Mouse (Mus musculus): ENCODE results near the gene Gm17087. TPM values are rescaled to one million over a fixed set of nuclear protein-coding genes. Genes with fewer than 3 reads are reported as not detected.
A peak's percentile ranks its signal among the peaks of the same experiment; 100 is the strongest.

The Gm17087 gene
- not detected in 2 replicates for polyA plus RNA-seq (2014; fragmentation: Nextera tagmentation; extraction: Ambion mirVana)

DNA sequence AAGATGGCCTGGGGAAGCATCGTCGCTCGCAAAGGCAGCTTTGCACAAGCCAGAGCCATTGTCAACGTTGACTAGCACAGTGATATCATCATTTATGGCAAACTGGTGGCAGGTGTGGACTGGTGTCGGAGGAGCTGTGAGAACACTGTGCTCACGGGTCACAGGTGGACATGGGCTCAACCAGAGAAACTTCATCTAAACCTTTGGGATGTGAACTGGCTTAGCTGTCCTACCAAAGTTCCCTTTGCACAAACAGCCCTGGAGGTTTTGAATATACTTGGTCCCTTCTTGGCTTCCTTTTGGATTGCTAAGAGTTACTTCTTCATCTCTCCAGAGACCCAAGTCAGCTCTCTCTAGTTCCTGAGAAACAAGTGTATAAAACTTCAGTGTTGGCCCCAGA lies at the start of gene Gm17087:
TSS of gene Gm17087 (minus strand) at position 101 of the 400 bp plus-strand sequence.
- Histone ChIP-seq H3K4me1 (replicated peaks; ENCODE audit: control insufficient read depth, insufficient read depth, low read length) (no peaks in the 10 kb centered on the region), H3K9me3 (ENCODE audit: control insufficient read depth, low read length) (no peaks in the 10 kb centered on the region), H3K27me3 (ENCODE audit: control insufficient read depth, insufficient read depth, low read length) (no peaks in the 10 kb centered on the region), H3K36me3 (ENCODE audit: control insufficient read depth, insufficient read depth, low read length) (no peaks in the 10 kb centered on the region), H3K4me3 (ENCODE audit: low read depth, low read length) (no peak within 1 kb of the TSS), H3K27ac (ENCODE audit: low read depth, low read length) (no peak within 1 kb of the TSS), H3K4me2 (replicated peaks; ENCODE audit: low read depth, low read length) (no peak within 1 kb of the TSS), H3K9ac (ENCODE audit: low read depth, low read length) (no peak within 1 kb of the TSS)
- 91% methylated on average over 6 of the region's 6 CpGs for WGBS
- DNase-seq (ENCODE audit: low spot score) (no peak), ATAC-seq (ENCODE audit: low FRiP score) (no peak)

DNA sequence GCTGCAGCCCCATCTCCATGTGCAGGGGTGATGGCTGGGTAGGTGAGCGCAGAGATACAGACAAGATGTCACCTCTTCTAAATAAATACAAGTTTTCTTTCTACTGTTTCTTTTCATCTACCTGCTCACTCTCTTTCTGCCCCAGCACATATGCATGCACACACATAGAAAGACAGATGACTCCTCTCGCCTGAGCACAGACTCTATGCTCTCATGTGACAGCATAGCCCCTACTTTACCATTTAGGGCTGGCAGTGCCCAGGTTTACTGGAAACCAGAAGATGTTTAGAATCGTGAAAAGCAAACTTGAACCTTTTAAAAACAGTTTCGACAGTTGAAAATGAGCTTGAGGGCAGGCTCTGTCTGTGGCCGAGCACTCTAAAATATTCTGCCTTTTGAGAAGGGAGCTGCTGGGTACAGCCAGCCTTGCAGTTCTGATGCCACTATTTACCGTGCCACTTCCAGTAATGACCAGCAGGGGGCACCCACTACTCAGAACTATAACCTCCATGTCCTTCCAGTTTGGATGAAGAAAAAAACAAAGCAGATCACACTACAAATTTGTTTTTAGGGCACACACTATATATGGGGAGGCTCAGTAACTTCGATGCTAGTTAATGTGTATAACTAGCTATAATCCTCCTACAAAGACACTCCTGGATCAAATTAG lies 47.3 kb upstream of the Gm17087 start:
- H3K9ac ChIP-seq (ENCODE audit: low read depth, low read length): no peak overlapping the region
- H3K4me3 ChIP-seq (ENCODE audit: low read depth, low read length): no peak overlapping the region
- H3K27ac ChIP-seq (ENCODE audit: low read depth, low read length): no peak overlapping the region
- WGBS: 34% methylated on average over 7 of the region's 7 CpGs
- ATAC-seq (ENCODE audit: low FRiP score) (no peak), DNase-seq (ENCODE audit: low spot score) (peak; percentile 92)
- no peak overlapping the region for H3K4me2 ChIP-seq (replicated peaks; ENCODE audit: low read depth, low read length)
- H3K27me3 ChIP-seq (ENCODE audit: control insufficient read depth, insufficient read depth, low read length): no peaks in the 10 kb centered on the region
- no peaks in the 10 kb centered on the region for H3K4me1 ChIP-seq (replicated peaks; ENCODE audit: control insufficient read depth, insufficient read depth, low read length)
- no peaks in the 10 kb centered on the region for H3K36me3 ChIP-seq (ENCODE audit: control insufficient read depth, insufficient read depth, low read length)
- H3K9me3 ChIP-seq (ENCODE audit: control insufficient read depth, low read length): no peaks in the 10 kb centered on the region

DNA sequence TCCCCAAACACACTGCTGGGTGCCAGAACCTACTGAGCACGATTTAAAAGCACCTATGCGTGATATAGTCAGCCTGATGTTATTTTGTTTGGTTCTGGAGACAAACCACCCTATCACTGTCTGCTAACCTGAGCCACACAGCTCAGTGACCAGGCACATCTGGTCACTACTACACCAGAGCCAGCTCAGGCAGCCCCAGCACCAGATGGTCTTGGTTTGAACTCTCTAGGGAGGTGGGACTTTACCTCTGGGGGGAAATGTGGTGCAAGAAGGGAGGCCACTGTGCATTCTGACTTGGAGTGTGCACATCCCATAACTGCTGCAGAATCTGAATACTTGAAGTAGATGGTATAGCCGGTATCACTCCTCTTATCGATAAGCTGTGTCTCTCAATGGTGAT lies 45.2 kb upstream of the Gm17087 start:
- no peak for ATAC-seq (ENCODE audit: low FRiP score)
- Histone ChIP-seq H3K27ac (ENCODE audit: low read depth, low read length) (no peak overlapping the region), H3K36me3 (ENCODE audit: control insufficient read depth, insufficient read depth, low read length) (no peaks in the 10 kb centered on the region), H3K4me1 (replicated peaks; ENCODE audit: control insufficient read depth, insufficient read depth, low read length) (no peaks in the 10 kb centered on the region), H3K4me2 (replicated peaks; ENCODE audit: low read depth, low read length) (no peak overlapping the region), H3K9ac (ENCODE audit: low read depth, low read length) (no peak overlapping the region), H3K27me3 (ENCODE audit: control insufficient read depth, insufficient read depth, low read length) (no peaks in the 10 kb centered on the region), H3K4me3 (ENCODE audit: low read depth, low read length) (no peak overlapping the region), H3K9me3 (ENCODE audit: control insufficient read depth, low read length) (no peaks in the 10 kb centered on the region)
- no peak for DNase-seq (ENCODE audit: low spot score)
- WGBS: 81% methylated on average over 4 of the region's 4 CpGs

DNA sequence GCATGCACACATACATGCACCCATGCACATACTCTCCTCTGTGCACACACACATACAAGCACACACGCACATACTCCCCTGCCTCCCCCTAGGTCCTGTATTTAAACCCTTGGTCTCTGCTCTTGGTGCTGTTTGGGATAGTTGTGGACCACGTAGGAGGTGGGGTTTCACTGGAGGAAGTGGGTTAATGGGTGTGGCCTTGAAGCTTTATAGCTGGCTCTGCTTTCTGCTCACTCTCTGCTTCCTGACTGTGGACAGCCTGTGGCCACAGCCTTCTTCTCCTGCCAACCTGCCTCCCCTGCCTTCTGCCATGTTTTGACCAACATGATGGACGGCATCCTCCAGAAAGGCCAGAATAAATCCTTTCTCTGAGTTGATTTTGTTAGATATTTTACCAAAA lies 39.9 kb upstream of the Gm17087 start:
- no peak overlapping the region for H3K4me2 ChIP-seq (replicated peaks; ENCODE audit: low read depth, low read length)
- no peak for ATAC-seq (ENCODE audit: low FRiP score)
- H3K4me3 ChIP-seq (ENCODE audit: low read depth, low read length): no peak overlapping the region
- no peak overlapping the region for H3K9ac ChIP-seq (ENCODE audit: low read depth, low read length)
- H3K4me1 ChIP-seq (replicated peaks; ENCODE audit: control insufficient read depth, insufficient read depth, low read length): no peaks in the 10 kb centered on the region
- H3K27ac ChIP-seq (ENCODE audit: low read depth, low read length): no peak overlapping the region
- no peaks in the 10 kb centered on the region for H3K36me3 ChIP-seq (ENCODE audit: control insufficient read depth, insufficient read depth, low read length)
- H3K27me3 ChIP-seq (ENCODE audit: control insufficient read depth, insufficient read depth, low read length): no peaks in the 10 kb centered on the region
- no peaks in the 10 kb centered on the region for H3K9me3 ChIP-seq (ENCODE audit: control insufficient read depth, low read length)
- WGBS: 86% methylated on average over 3 of the region's 3 CpGs
- no peak for DNase-seq (ENCODE audit: low spot score)

DNA sequence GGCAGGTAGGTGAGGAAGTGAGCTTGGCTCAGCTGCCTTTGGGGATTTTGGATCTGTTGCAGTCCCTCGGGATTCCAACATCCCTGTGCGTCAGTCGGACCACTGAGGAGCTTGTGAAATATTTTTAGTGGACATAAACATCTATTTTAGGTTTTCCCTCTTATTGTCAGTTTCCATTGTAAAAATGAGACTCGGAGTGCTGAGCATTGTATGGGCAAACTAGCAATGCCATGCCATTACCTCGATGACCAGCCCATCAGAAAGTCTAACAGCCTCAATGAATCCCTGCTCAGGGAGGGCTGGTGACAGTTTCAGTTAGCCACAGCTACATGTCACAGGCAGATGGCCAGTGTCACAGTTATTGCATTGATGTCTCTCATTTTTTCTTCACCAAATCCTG lies 39.2 kb upstream of the Gm17087 start:
- H3K27ac ChIP-seq (ENCODE audit: low read depth, low read length): no peak overlapping the region
- H3K27me3 ChIP-seq (ENCODE audit: control insufficient read depth, insufficient read depth, low read length): no peaks in the 10 kb centered on the region
- no peak for ATAC-seq (ENCODE audit: low FRiP score)
- H3K36me3 ChIP-seq (ENCODE audit: control insufficient read depth, insufficient read depth, low read length): no peaks in the 10 kb centered on the region
- H3K4me2 ChIP-seq (replicated peaks; ENCODE audit: low read depth, low read length): no peak overlapping the region
- no peaks in the 10 kb centered on the region for H3K4me1 ChIP-seq (replicated peaks; ENCODE audit: control insufficient read depth, insufficient read depth, low read length)
- no peaks in the 10 kb centered on the region for H3K9me3 ChIP-seq (ENCODE audit: control insufficient read depth, low read length)
- H3K4me3 ChIP-seq (ENCODE audit: low read depth, low read length): no peak overlapping the region
- no peak overlapping the region for H3K9ac ChIP-seq (ENCODE audit: low read depth, low read length)
- WGBS: 83% methylated on average over 5 of the region's 5 CpGs
- no peak for DNase-seq (ENCODE audit: low spot score)

DNA sequence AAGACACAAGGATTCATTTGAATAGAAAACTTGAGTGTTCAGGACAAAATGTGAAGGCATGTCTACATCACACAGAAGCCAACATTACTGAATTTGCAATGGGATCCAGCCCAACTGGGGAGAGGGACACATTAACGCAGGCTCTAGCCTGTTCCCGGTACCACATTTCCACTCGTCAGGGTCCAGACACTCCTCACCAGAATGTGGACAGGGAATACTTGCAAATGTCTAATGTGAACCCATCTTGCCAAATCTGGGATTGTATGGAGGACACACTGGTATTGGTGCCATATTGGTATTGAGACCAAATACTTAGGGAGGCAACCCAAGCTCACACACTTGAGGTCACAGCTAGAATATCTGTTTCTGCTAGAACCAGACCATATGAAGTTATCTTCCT lies 36.2 kb upstream of the Gm17087 start:
- no peak for DNase-seq (ENCODE audit: low spot score)
- H3K9ac ChIP-seq (ENCODE audit: low read depth, low read length): no peak overlapping the region
- H3K4me3 ChIP-seq (ENCODE audit: low read depth, low read length): no peak overlapping the region
- H3K36me3 ChIP-seq (ENCODE audit: control insufficient read depth, insufficient read depth, low read length): no peaks in the 10 kb centered on the region
- WGBS: 86% methylated on average over 3 of the region's 3 CpGs
- H3K4me1 ChIP-seq (replicated peaks; ENCODE audit: control insufficient read depth, insufficient read depth, low read length): no peaks in the 10 kb centered on the region
- H3K9me3 ChIP-seq (ENCODE audit: control insufficient read depth, low read length): no peaks in the 10 kb centered on the region
- H3K27ac ChIP-seq (ENCODE audit: low read depth, low read length): no peak overlapping the region
- ATAC-seq (ENCODE audit: low FRiP score): no peak
- H3K27me3 ChIP-seq (ENCODE audit: control insufficient read depth, insufficient read depth, low read length): no peaks in the 10 kb centered on the region
- H3K4me2 ChIP-seq (replicated peaks; ENCODE audit: low read depth, low read length): no peak overlapping the region

DNA sequence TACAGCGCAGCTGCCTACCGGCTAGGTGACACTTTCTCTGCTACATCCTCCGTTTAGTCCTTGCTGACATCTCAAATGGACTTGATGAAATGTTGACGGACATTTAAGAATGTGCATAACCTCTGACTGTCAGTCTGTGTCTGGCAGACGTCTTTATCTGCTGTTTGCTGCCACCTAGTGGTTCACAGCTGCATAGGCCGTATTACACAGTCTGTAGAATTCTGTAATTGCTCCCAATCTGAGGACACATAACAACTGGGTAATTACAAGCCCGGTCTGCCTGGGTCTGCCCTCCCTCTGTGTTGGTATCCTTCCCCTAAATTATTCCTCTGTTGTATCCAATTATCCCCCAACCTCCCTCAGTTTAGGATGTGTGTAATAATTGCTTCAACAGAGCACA lies 31.0 kb upstream of the Gm17087 start:
- H3K27ac ChIP-seq (ENCODE audit: low read depth, low read length): no peak overlapping the region
- no peak overlapping the region for H3K4me3 ChIP-seq (ENCODE audit: low read depth, low read length)
- WGBS: 9% methylated on average over 7 of the region's 7 CpGs
- H3K36me3 ChIP-seq (ENCODE audit: control insufficient read depth, insufficient read depth, low read length): no peaks in the 10 kb centered on the region
- H3K9me3 ChIP-seq (ENCODE audit: control insufficient read depth, low read length): no peaks in the 10 kb centered on the region
- H3K27me3 ChIP-seq (ENCODE audit: control insufficient read depth, insufficient read depth, low read length): no peaks in the 10 kb centered on the region
- DNase-seq (ENCODE audit: low spot score) (peak; percentile 79), ATAC-seq (ENCODE audit: low FRiP score) (no peak)
- no peak overlapping the region for H3K4me2 ChIP-seq (replicated peaks; ENCODE audit: low read depth, low read length)
- no peaks in the 10 kb centered on the region for H3K4me1 ChIP-seq (replicated peaks; ENCODE audit: control insufficient read depth, insufficient read depth, low read length)
- no peak overlapping the region for H3K9ac ChIP-seq (ENCODE audit: low read depth, low read length)

DNA sequence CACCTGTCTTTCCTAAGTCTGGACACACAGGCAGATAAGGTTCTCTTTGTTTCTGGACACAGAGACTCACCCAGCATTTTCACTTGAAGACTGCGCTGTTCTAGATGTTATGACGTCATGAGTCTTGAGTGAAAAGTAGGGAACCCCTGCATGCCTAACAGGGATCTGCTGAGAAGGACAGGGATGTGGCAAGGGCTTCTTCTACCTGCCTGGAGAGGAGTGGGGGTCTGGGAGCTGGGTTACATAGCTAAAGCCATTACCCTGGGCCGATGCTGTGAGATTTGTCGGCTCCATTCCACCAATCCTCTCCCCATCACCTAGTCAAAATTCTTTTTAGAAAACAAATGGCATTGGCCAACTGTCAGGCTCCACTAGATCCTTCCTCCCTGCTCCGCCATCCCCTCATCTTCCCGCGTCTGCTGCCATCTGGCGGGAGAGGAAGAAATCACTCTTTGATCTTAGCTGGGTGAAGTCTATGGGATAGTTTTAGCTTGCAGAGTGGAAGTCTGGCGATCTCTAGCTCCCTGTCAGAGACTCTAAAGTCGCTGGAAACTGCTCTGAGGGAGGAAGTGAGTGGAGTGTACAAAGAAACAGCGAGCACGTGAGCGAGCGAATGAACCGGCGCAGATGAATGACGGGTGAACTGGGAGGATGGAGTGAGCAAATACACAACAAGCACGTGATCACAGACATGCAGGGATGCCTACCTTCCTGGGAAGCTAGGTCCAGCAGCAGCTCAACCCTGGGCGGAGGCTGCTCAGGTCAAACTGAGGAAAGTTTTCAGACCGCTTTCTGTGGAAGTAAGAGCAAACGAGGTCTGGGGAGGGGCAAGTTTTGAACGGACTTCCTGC lies 25.9 kb upstream of the Gm17087 start:
- ATAC-seq (ENCODE audit: low FRiP score) (no peak), DNase-seq (ENCODE audit: low spot score) (peak; percentile 90)
- 21% methylated on average over 21 of the region's 22 CpGs for WGBS
- Histone ChIP-seq H3K36me3 (ENCODE audit: control insufficient read depth, insufficient read depth, low read length) (no peaks in the 10 kb centered on the region), H3K4me1 (replicated peaks; ENCODE audit: control insufficient read depth, insufficient read depth, low read length) (no peaks in the 10 kb centered on the region), H3K9ac (ENCODE audit: low read depth, low read length) (no peak overlapping the region), H3K27ac (ENCODE audit: low read depth, low read length) (no peak overlapping the region), H3K27me3 (ENCODE audit: control insufficient read depth, insufficient read depth, low read length) (no peaks in the 10 kb centered on the region), H3K4me2 (replicated peaks; ENCODE audit: low read depth, low read length) (peak overlapping the region; percentile 40), H3K9me3 (ENCODE audit: control insufficient read depth, low read length) (no peaks in the 10 kb centered on the region), H3K4me3 (ENCODE audit: low read depth, low read length) (no peak overlapping the region)

DNA sequence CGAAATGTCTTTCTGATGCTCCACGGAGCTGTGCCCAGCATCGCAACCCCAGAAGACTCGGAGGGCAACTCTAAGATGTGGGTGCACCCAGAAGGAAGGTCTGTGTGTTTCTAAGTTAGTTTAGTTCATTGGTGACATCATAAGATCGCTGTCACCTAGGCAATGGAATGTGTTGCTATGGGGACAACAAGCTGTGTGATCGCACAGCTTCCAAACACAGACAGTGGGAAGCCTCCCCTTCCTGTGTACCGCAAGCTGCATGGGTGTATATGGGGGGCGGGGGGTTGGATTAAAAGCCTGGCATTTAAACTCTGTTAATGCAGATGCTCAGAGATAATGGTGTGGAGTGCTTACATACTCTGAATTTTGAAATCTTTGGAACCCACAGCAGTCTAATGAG lies 14.8 kb upstream of the Gm17087 start:
- H3K4me1 ChIP-seq (replicated peaks; ENCODE audit: control insufficient read depth, insufficient read depth, low read length): no peaks in the 10 kb centered on the region
- H3K4me2 ChIP-seq (replicated peaks; ENCODE audit: low read depth, low read length): no peak overlapping the region
- no peak for ATAC-seq (ENCODE audit: low FRiP score)
- DNase-seq (ENCODE audit: low spot score): no peak
- no peak overlapping the region for H3K9ac ChIP-seq (ENCODE audit: low read depth, low read length)
- no peaks in the 10 kb centered on the region for H3K36me3 ChIP-seq (ENCODE audit: control insufficient read depth, insufficient read depth, low read length)
- WGBS: 72% methylated on average over 8 of the region's 8 CpGs
- no peaks in the 10 kb centered on the region for H3K27me3 ChIP-seq (ENCODE audit: control insufficient read depth, insufficient read depth, low read length)
- H3K9me3 ChIP-seq (ENCODE audit: control insufficient read depth, low read length): no peaks in the 10 kb centered on the region
- no peak overlapping the region for H3K4me3 ChIP-seq (ENCODE audit: low read depth, low read length)
- no peak overlapping the region for H3K27ac ChIP-seq (ENCODE audit: low read depth, low read length)

Data from hindbrain, embryonic 11.5 days (tissue).